Mouse (Mus musculus): ENCODE data around the gene Flot2. TPM values are rescaled to one million over a fixed set of nuclear protein-coding genes. Genes with fewer than 3 reads are reported as not detected.

The Flot2 gene
- polyA plus RNA-seq (2014; fragmentation: Illumina TruSeq; extraction: RNeasy Lipid Tissue Mini Kit (QIAGEN cat#74804)) = 8.1 TPM

DNA sequence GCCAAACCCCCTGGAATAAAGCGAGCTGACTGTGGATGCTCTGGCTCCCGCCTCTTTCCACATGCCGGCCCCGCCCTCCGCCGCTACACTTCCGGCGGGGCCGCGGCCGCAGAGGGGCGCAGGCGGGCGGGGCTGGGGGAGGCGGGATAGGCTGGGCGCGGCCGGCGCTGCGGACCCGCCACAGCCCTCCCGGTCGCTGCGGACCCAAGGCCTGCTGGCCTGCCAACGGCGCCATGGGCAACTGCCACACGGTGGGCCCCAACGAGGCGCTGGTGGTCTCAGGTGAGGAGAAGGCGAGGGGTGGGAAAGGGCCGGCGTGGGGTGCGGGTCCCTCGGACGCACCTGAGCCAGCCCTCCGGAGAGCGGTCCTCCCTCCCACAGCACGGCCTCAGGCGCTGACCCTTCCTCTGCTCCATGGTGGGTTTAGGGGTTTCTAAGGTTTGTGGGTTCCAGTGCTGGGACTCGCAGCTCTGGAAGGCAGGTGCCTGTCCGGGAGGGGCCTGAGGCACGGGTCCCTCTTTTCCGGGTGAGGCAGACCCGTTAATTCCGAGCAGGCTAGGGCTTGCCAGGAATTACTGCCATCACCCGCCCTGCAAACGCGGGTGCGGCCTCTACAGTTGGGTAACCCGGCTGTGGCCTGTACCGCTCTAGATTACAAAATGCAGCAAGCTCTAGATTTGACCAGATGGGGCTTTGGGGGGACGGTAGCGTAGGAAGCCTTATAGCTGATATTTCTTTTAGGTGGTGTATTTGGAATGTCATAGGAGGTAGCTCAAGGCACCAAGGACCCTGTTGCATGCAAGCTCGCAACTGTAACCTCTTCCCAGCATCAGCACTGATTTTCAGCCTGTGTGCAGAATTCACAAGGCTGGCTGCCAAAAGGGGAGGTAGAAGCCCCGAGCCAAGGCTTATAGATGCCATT lies at the start of gene Flot2:
TSS of gene Flot2 (plus strand) at position 101 of the 922 bp plus-strand sequence.

DNA sequence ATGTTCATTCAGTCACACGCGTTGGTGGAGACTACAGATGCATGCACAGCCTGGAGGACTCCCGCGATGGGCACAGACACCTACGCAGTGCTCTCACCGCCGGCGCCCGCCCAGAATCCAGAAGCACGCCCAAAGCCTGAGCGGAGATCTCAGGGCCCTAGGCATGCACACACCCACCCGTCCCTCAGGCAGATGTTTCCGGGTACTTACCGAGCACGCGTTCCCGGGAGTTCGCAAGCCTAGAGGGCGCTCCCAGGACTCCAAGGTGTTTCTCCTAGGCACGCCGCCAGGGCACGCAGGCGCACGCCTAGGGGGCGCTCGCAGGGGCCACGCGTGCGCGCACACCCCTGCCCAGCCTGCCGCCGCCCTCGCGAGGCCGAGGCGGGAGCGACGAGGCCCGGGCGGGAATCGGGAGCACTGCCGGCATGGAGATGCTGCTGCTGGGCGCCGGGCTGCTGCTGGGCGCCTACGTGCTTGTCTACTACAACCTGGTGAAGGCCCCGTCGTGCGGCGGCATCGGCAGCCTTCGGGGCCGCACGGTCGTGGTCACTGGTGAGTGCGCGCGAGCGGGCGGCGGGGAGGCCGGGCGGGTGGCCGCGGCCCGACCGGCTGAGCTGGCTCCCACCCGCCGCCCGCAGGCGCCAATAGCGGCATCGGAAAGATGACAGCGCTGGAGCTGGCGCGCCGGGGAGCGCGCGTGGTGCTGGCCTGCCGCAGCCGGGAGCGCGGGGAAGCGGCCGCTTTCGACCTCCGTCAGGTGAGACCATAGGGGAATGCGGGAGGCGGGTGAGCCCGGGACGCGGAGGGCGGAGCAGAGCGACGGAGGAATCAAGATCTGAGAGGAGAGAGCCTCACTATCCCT lies 5.6 kb upstream of the Flot2 start, which contains the start of gene Dhrs13:
TSS of gene Dhrs13 (plus strand) at position 334 of the 862 bp plus-strand sequence.

DNA sequence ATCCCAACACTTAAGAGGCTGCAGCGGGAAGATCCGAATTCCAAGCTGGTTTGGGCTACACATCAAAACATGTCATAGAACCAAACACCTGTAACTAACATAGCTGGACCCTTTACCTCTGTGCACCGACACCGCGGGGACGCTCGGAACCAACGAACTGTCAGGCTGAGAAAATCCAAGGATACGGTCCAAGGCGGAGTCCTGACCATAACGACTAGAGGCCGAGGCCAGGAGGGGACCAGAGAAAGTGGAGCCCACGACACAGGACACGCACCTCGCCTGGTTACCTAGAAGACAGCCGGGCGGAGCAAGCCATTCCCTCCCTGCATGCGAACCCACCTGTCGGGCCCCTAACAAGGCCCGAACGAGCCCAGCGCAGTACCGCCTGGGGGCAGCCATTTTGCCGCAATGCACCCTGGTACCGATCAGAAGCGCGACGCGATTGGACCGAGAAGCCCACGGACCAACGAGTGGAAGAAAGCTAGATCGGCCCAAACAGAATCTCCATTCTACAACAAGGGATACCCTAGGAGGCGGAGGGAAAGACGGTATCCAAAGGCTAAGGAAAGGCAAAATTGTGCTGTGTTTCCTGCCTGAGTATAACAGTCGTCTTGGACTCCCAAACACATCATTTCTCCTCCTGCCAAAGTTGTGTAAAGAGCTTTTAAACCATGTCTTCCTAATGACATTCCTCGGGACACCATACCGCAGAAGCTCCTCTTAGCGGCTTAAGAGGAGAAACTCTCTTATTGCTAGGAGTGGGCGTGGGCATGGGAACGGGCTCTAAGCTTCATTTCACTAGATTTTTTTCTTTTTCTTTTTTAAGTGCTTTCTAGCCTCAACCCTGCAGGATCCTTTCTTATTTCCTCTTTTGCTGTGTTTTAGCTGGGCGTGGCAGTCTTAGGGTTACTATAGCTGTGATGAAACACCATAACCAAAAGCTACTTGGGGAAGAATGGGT lies 42.5 kb downstream of the Flot2 start, which contains the start of gene Eral1:
TSS of gene Eral1 (minus strand) at position 423 of the 961 bp plus-strand sequence.

DNA sequence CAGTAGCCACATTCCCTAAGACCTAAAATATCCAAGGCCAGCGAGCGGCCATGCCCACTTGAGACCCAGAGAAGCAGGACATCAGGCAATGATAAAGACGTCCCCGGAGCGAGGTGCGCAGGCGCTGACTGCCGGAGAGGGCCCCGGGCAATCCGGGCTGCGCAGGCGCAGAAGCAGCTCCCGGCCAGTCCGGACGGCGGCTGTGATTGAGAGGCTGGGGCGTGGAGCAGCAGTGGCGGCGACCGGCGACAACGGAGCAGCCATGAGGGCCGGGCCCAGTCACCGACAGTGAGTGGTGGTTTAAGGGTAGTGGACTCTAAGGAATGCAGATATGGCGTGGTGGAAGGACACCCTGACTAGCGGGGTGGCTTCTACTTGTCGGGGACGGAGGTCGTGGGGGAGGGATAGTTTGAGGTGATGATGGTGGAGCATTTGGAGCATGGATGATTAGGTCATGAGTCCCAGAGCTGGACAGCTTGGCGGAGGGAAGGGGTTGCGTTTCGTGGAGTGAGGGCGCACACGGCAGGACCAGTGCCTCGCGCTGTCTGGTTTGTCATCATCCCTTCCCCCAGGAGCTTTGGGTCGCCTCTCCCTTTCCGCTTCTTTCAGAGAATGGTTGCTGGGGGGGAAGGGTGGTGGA lies 56.9 kb downstream of the Flot2 start, which contains the start of gene Fam222b:
TSS of gene Fam222b (plus strand) at position 157 of the 640 bp plus-strand sequence.

Other genes starting within 250 kb of the Flot2 start
- 3.8 TPM for gene Pipox, start 143.8 kb upstream of the Flot2 start, polyA plus RNA-seq (2014; fragmentation: Illumina TruSeq; extraction: RNeasy Lipid Tissue Mini Kit (QIAGEN cat#74804))
- not detected for gene Sez6, start 107.1 kb upstream of the Flot2 start, polyA plus RNA-seq (2014; fragmentation: Illumina TruSeq; extraction: RNeasy Lipid Tissue Mini Kit (QIAGEN cat#74804))
- gene Phf12, start 55.2 kb upstream of the Flot2 start, polyA plus RNA-seq (2014; fragmentation: Illumina TruSeq; extraction: RNeasy Lipid Tissue Mini Kit (QIAGEN cat#74804)) = 23.6 TPM
- gene Dhrs13, start 5.7 kb upstream of the Flot2 start, polyA plus RNA-seq (2014; fragmentation: Illumina TruSeq; extraction: RNeasy Lipid Tissue Mini Kit (QIAGEN cat#74804)) = 5.2 TPM
- gene Eral1, start 42.5 kb downstream of the Flot2 start, polyA plus RNA-seq (2014; fragmentation: Illumina TruSeq; extraction: RNeasy Lipid Tissue Mini Kit (QIAGEN cat#74804)) = 5.4 TPM
- gene Fam222b, start 56.7 kb downstream of the Flot2 start, polyA plus RNA-seq (2014; fragmentation: Illumina TruSeq; extraction: RNeasy Lipid Tissue Mini Kit (QIAGEN cat#74804)) = 16.9 TPM
- gene Traf4, start 127.7 kb downstream of the Flot2 start, polyA plus RNA-seq (2014; fragmentation: Illumina TruSeq; extraction: RNeasy Lipid Tissue Mini Kit (QIAGEN cat#74804)) = 1.7 TPM
- 3.7 TPM for gene Nek8, start 138.7 kb downstream of the Flot2 start, polyA plus RNA-seq (2014; fragmentation: Illumina TruSeq; extraction: RNeasy Lipid Tissue Mini Kit (QIAGEN cat#74804))
- 17.7 TPM for gene Tlcd1, start 138.8 kb downstream of the Flot2 start, polyA plus RNA-seq (2014; fragmentation: Illumina TruSeq; extraction: RNeasy Lipid Tissue Mini Kit (QIAGEN cat#74804))
- gene Rpl23a, start 145.7 kb downstream of the Flot2 start, polyA plus RNA-seq (2014; fragmentation: Illumina TruSeq; extraction: RNeasy Lipid Tissue Mini Kit (QIAGEN cat#74804)) = 1,489 TPM
- 11.2 TPM for gene Rab34, start 150.5 kb downstream of the Flot2 start, polyA plus RNA-seq (2014; fragmentation: Illumina TruSeq; extraction: RNeasy Lipid Tissue Mini Kit (QIAGEN cat#74804))
- gene Proca1, start 155.5 kb downstream of the Flot2 start, polyA plus RNA-seq (2014; fragmentation: Illumina TruSeq; extraction: RNeasy Lipid Tissue Mini Kit (QIAGEN cat#74804)) = 5.0 TPM
- 20.8 TPM for gene Sdf2, start 207.8 kb downstream of the Flot2 start, polyA plus RNA-seq (2014; fragmentation: Illumina TruSeq; extraction: RNeasy Lipid Tissue Mini Kit (QIAGEN cat#74804))
- 25.1 TPM for gene Supt6, start 208.1 kb downstream of the Flot2 start, polyA plus RNA-seq (2014; fragmentation: Illumina TruSeq; extraction: RNeasy Lipid Tissue Mini Kit (QIAGEN cat#74804))
- 44.9 TPM for gene 2610507B11Rik, start 223.8 kb downstream of the Flot2 start, polyA plus RNA-seq (2014; fragmentation: Illumina TruSeq; extraction: RNeasy Lipid Tissue Mini Kit (QIAGEN cat#74804))